Mouse (Mus musculus) liver, embryonic 13.5 days (tissue): ENCODE measurements around the gene Rnf141. TPM values are rescaled to one million over a fixed set of nuclear protein-coding genes. Genes with fewer than 3 reads are reported as not detected.
A peak's percentile ranks its signal among the peaks of the same experiment; 100 is the strongest.

ENCODE experiments used
- ATAC-seq: fragments of 200-750 bp; cut with Nextera tagmentation; 2 replicates; pipeline ENCODE4 v1.8.0; 2017; ENCODE audit warnings: low read depth, mild to moderate bottlenecking, moderate number of reproducible peaks, moderate library complexity
- DNase-seq: peaks from one replicate; pipeline ENCODE4 v3.0.0; 2022
- H3K27ac ChIP-seq: fragments of 300-500 bp; sonication (generic); 2 replicates; pipeline ENCODE4 v1.5.1; 2015; ENCODE audit warnings: moderate library complexity, mild to moderate bottlenecking, inconsistent platforms
- H3K27me3 ChIP-seq: fragments of 300-500 bp; sonication (generic); 2 replicates; pipeline ENCODE4 v1.6.1; 2015; ENCODE audit warnings: mild to moderate bottlenecking, inconsistent platforms
- H3K36me3 ChIP-seq: fragments of 300-500 bp; sonication (generic); 2 replicates; pipeline ENCODE4 v1.6.1; 2015; ENCODE audit warnings: mild to moderate bottlenecking, inconsistent platforms
- H3K4me1 ChIP-seq: fragments of 300-500 bp; sonication (generic); replicated peaks from 2 replicates; pipeline ENCODE4 v1.6.1; 2015; ENCODE audit warnings: inconsistent platforms
- H3K4me2 ChIP-seq: fragments of 300-500 bp; sonication (generic); 2 replicates; pipeline ENCODE4 v1.6.1; 2015; ENCODE audit warnings: inconsistent platforms, mild to moderate bottlenecking, moderate library complexity
- H3K4me3 ChIP-seq: fragments of 300-500 bp; sonication (generic); replicated peaks from 2 replicates; pipeline ENCODE4 v1.5.1; 2015; ENCODE audit warnings: mild to moderate bottlenecking, inconsistent platforms
- H3K9ac ChIP-seq: fragments of 300-500 bp; sonication (generic); 2 replicates; pipeline ENCODE4 v1.6.1; 2015; ENCODE audit warnings: mild to moderate bottlenecking, inconsistent platforms
- H3K9me3 ChIP-seq: fragments of 300-500 bp; sonication (generic); replicated peaks from 2 replicates; pipeline ENCODE4 v1.6.1; 2016; ENCODE audit warnings: inconsistent platforms
- WGBS: fragments of 180-500 bp; shearing (Covaris S2); methylation state at CpG from one replicate; pipeline ENCODE4 v1.1.7; 2015; ENCODE audit not compliant: insufficient replicate concordance; 5-methylcytosine and 5-hydroxymethylcytosine counted together
- polyA plus RNA-seq: library from polyadenylated mRNA; unstranded; fragments of >200 nt; fragmentation: Nextera tagmentation; extraction: Ambion mirVana; gene quantifications from 2 replicates; pipeline ENCODE4 v1.2.1, GENCODE M21; 2015

Rnf141 gene
- polyA plus RNA-seq, 1 experiment from 2014 or later, result 24.0 TPM

- DNase-seq, result peak; percentile 34
- Histone ChIP-seq H3K9ac (peak overlapping the region; percentile 89), H3K36me3 (peaks cover 49% of the 10 kb centered on the region), H3K9me3 (no peaks in the 10 kb centered on the region), H3K4me3 (peak overlapping the region; percentile 25), H3K4me1 (peaks cover 92% of the 10 kb centered on the region), H3K27ac (peak overlapping the region; percentile 98), H3K27me3 (no peaks in the 10 kb centered on the region), H3K4me2 (peak overlapping the region; percentile 75)
- WGBS, result 42% methylated on average over 7 of the region's 7 CpGs
- peak; percentile 63 for ATAC-seq
Measured at GRCm38 (mm10) chr7:110778933-110779332, 65.3 kb downstream of the Rnf141 start.

GRCm38 (mm10) chr7:110777146-110778001 is 66.9 kb downstream of the Rnf141 start:
- WGBS, result 83% methylated on average over 18 of the region's 18 CpGs
- peak overlapping the region; percentile 98 for H3K27ac ChIP-seq
- no peaks in the 10 kb centered on the region for H3K27me3 ChIP-seq
- DNase-seq, result no peak
- H3K4me2 ChIP-seq, result peak overlapping the region; percentile 75
- H3K9me3 ChIP-seq, result no peaks in the 10 kb centered on the region
- H3K4me3 ChIP-seq, result peak overlapping the region; percentile 25; the same call in 1 of the 2 replicates
- H3K9ac ChIP-seq, result peak overlapping the region; percentile 89
- no peak for ATAC-seq
- peaks cover 96% of the 10 kb centered on the region for H3K4me1 ChIP-seq
- peaks cover 37% of the 10 kb centered on the region for H3K36me3 ChIP-seq

DNA sequence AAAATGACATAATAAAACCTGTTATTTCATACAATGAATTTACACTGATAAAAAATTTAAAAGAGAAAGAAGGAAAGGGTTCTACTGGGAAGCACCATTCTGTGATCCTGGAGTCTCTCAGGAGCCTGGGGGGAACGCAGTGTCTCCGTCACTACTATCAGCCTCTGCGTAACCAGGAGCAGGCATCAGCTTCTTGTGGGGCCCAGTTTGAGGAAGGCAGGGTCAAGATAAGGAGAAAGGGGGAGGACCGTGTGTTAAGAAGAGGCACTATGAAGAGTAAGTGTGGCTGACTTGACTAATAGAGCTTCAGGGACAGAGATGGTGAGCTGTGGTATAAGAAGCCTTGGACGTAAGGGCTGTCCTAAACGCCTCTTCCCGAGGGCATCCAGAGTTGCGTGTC is 69.6 kb downstream of the Rnf141 start:
- Histone ChIP-seq H3K4me1 (peaks cover 96% of the 10 kb centered on the region), H3K4me3 (peak overlapping the region; percentile 73), H3K9ac (peak overlapping the region; percentile 89), H3K9me3 (no peaks in the 10 kb centered on the region), H3K36me3 (peaks cover 21% of the 10 kb centered on the region), H3K4me2 (peak overlapping the region; percentile 75), H3K27me3 (no peaks in the 10 kb centered on the region), H3K27ac (peak overlapping the region; percentile 98)
- ATAC-seq (peak; percentile 86), DNase-seq (peak; percentile 81)
- 16% methylated on average over 8 of the region's 8 CpGs for WGBS

GRCm38 (mm10) chr7:110774077-110774476 is 70.2 kb downstream of the Rnf141 start:
- peak; percentile 22 for ATAC-seq

DNA sequence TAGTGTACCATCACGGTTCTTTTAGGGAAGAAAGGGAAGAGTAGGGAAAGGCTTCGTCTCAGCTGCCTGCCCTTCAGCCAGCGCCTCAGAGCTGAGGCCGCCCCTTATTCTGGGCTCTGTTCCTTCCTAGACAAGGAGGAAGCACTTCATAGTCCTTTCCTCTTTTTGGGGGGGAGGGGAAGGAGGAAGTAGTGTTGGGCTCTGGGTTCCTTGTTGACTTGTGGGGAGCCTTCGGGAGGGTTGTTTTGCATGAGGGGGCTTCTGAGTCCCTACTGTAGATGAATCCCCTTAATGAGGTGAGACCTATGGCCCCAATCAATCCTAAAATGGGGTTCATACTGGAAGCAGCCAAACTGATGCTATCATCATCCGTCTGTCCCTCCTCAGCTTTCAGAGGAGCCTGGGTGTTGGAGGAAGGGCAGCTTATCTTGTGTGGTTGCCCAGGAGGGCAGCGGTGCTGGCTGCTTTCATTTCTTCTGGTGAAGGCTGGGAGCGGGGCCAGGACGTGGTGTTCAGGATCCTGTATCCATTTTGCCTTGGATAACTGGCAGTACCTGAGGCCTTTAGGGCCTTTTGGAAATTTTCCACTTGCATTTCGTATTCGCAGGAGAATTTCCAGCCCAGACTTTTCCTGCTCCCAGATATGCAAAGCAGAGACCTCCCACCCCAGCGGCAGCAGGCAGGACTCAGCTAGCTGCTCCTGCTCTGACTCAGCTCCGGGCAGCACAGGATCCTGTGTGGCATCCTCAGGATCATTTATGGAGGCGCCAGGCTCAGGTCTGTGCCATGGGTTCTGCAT is 70.9 kb downstream of the Rnf141 start:
- peak overlapping the region; percentile 98 for H3K27ac ChIP-seq
- WGBS, result 5% methylated on average over 14 of the region's 14 CpGs
- peak overlapping the region; percentile 89 for H3K9ac ChIP-seq
- H3K4me1 ChIP-seq, result peaks cover 96% of the 10 kb centered on the region
- ATAC-seq (peak; percentile 66), DNase-seq (peak; percentile 62)
- peaks cover 11% of the 10 kb centered on the region for H3K27me3 ChIP-seq
- H3K4me2 ChIP-seq, result peak overlapping the region; percentile 75
- H3K36me3 ChIP-seq, result peaks cover 11% of the 10 kb centered on the region
- no peaks in the 10 kb centered on the region for H3K9me3 ChIP-seq
- peak overlapping the region; percentile 73 for H3K4me3 ChIP-seq

More at GRCm38 (mm10) chr7:110774077-110774476, 70.2 kb downstream of the Rnf141 start:
- peak overlapping the region; percentile 75 for H3K4me2 ChIP-seq
- peak overlapping the region; percentile 98 for H3K27ac ChIP-seq
- no peaks in the 10 kb centered on the region for H3K9me3 ChIP-seq
- peaks cover 96% of the 10 kb centered on the region for H3K4me1 ChIP-seq
- WGBS, result 35% methylated on average over 1 of the region's 1 CpGs
- peaks cover 4% of the 10 kb centered on the region for H3K27me3 ChIP-seq
- H3K4me3 ChIP-seq, result peak overlapping the region; percentile 73
- peak; percentile 47 for DNase-seq
- H3K9ac ChIP-seq, result peak overlapping the region; percentile 89
- H3K36me3 ChIP-seq, result peaks cover 15% of the 10 kb centered on the region

DNA sequence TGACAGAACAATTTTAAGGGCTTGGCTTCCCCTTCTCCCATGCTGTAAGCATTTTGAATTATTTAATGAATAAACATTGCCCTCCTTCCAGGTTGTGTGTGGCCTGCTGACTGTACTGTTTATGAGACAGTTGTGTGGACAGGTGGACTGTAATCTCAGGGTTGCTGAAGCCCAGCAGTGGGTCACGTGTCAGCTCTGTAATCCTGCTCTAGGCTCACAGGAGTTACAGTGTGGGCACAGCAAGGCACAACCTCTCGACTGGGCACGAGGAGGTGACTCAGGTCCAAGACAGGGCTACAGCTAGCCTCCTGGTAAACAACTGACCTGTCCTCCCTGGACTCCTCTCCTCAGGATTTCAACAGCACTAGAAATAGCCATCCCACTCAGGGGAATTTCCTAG is 71.9 kb downstream of the Rnf141 start:
- WGBS, result 73% methylated on average over 3 of the region's 3 CpGs
- no peaks in the 10 kb centered on the region for H3K9me3 ChIP-seq
- no peak overlapping the region for H3K4me2 ChIP-seq
- no peak for DNase-seq
- H3K27me3 ChIP-seq, result peaks cover 19% of the 10 kb centered on the region
- H3K4me3 ChIP-seq, result no peak overlapping the region
- H3K27ac ChIP-seq, result peak overlapping the region; percentile 98
- peak overlapping the region; percentile 89 for H3K9ac ChIP-seq
- peaks cover 94% of the 10 kb centered on the region for H3K4me1 ChIP-seq
- peaks cover under 1% of the 10 kb centered on the region; the same call in 1 of the 2 replicates for H3K36me3 ChIP-seq
- no peak for ATAC-seq

DNA sequence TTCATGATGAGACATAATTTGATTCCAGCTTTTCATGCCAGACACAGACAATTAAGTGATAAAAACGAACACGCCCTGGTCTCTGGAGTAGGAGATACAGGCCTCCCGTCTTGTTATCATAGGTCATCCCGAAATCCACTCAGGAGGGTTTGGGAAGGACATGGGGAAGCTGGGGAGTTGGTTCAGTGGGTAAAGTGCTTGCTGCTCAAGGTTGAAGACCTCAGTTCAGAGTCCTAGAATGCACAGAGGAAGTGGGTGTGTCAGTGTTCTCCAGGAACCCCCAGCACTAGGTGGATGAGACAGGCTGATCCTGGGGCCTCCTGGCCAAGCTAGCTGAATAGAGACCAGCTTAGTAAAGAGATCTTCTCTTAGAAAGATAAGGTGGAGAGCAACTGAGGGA is 73.3 kb downstream of the Rnf141 start:
- peak overlapping the region; percentile 98 for H3K27ac ChIP-seq
- peak; percentile 32 for DNase-seq
- H3K4me3 ChIP-seq, result no peak overlapping the region
- H3K27me3 ChIP-seq, result peaks cover 19% of the 10 kb centered on the region
- peak overlapping the region; percentile 29 for H3K4me2 ChIP-seq
- 35% methylated on average over 4 of the region's 4 CpGs for WGBS
- H3K36me3 ChIP-seq, result no peaks in the 10 kb centered on the region
- H3K4me1 ChIP-seq, result peaks cover 80% of the 10 kb centered on the region
- peak overlapping the region; percentile 81 for H3K9ac ChIP-seq
- ATAC-seq, result peak; percentile 11
- H3K9me3 ChIP-seq, result no peaks in the 10 kb centered on the region

- Histone ChIP-seq H3K4me2 (peak overlapping the region; percentile 98), H3K4me1 (peaks cover 66% of the 10 kb centered on the region), H3K27me3 (peaks cover 26% of the 10 kb centered on the region), H3K9ac (peak overlapping the region; percentile 81), H3K27ac (peak overlapping the region; percentile 98), H3K36me3 (no peaks in the 10 kb centered on the region), H3K4me3 (peak overlapping the region; percentile 72), H3K9me3 (no peaks in the 10 kb centered on the region)
- ATAC-seq (no peak), DNase-seq (no peak)
- 16% methylated on average over 4 of the region's 4 CpGs for WGBS
Measured at GRCm38 (mm10) chr7:110769094-110769493, 75.2 kb downstream of the Rnf141 start.

DNA sequence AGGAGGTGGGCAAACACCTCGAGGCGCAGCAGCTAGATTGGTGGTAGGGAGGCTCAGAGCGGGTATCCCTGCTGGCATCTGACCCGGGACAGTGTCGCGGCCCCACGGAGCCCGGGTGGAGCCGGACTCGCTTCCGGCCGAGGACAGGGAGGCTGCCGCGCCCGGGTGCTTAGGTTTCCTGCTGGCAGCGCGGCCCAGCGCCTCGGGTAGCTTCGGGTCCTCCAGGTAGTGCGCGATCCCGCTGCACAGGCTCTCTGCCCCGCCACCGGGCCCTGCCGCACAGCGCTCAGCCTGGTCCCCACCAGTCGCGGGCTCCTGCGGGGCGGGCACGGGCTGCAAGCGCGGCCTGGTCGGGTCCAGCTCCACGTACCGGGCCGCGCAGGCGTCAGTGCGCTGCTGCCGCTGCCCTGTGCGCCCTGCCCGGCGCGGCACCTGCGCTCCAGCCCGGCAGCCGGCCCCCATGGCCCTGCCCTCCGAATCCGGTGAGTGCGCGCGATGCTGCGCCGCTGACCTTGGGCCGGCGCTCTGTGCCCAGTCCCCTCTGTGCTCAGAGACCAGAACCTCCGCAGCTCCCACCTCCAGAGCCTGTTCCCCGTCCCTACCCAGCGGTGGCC is 75.7 kb downstream of the Rnf141 start:
- peaks cover 60% of the 10 kb centered on the region for H3K4me1 ChIP-seq
- WGBS, result 2% methylated on average over 56 of the region's 61 CpGs

DNA sequence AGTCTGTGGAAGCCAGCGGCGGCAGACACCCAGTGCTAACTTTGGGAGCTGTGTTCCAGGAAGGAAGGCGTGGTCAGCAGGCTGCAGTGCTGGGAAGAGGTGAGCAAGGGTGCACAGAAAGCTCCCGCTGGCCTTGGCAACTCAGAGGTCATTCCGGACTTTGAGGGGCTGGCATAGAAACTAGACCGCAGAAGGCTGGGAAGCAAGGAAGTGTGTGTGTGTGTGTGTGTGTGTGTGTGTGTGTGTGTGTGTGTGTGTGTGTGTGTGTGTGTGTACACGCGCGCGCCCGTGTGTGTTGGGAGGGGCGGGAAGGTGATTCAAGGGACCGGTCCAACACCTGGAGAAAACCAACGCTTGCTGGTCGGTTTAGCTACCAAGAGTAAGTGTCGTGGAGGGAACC is 76.3 kb downstream of the Rnf141 start, which contains the start of gene Ampd3:
TSS of gene Ampd3 (plus strand) at position 206 of the 400 bp plus-strand sequence.
- H3K4me2 ChIP-seq, result peak within 1 kb of the TSS; percentile 98
- H3K27ac ChIP-seq, result peak within 1 kb of the TSS; percentile 98
- H3K4me3 ChIP-seq, result peak within 1 kb of the TSS; percentile 72
- peaks cover 55% of the 10 kb centered on the region for H3K4me1 ChIP-seq
- no peaks in the 10 kb centered on the region for H3K36me3 ChIP-seq
- H3K27me3 ChIP-seq, result peaks cover 30% of the 10 kb centered on the region
- ATAC-seq (no peak), DNase-seq (no peak)
- H3K9ac ChIP-seq, result peak within 1 kb of the TSS; percentile 81
- 40% methylated on average over 16 of the region's 16 CpGs for WGBS
- no peaks in the 10 kb centered on the region for H3K9me3 ChIP-seq

More for the DNA sequence above, 75.7 kb downstream of the Rnf141 start:
- Histone ChIP-seq H3K4me3 (peak overlapping the region; percentile 72), H3K9me3 (no peaks in the 10 kb centered on the region), H3K4me2 (peak overlapping the region; percentile 98), H3K9ac (peak overlapping the region; percentile 81), H3K27ac (peak overlapping the region; percentile 98), H3K27me3 (peaks cover 26% of the 10 kb centered on the region), H3K36me3 (no peaks in the 10 kb centered on the region)
- peak; percentile 43 for ATAC-seq
- DNase-seq, result no peak
